Mouse (Mus musculus): ENCODE measurements around the gene Lrrc28. TPM values are rescaled to one million over a fixed set of nuclear protein-coding genes. Genes with fewer than 3 reads are reported as not detected.

The Lrrc28 gene
- total and polyA plus RNA-seq, 2 experiments from 2014 or later: 22.6 to 48.5 TPM

- Histone ChIP-seq H3K27ac (no peak overlapping the region), H3K9me3 (ENCODE audit: low read length) (no peaks in the 10 kb centered on the region), H3K27me3 (ENCODE audit: insufficient read depth, low read length) (no peaks in the 10 kb centered on the region), H3K36me3 (ENCODE audit: insufficient read depth, low read length) (no peaks in the 10 kb centered on the region), H3K4me1 (ENCODE audit: insufficient read depth, low read length) (no peaks in the 10 kb centered on the region), H3K4me3 (ENCODE audit: low read length) (no peak overlapping the region), H3K9ac (replicated peaks; ENCODE audit: low read length) (no peak overlapping the region), H3K4me2 (ENCODE audit: low read depth, low read length) (no peak overlapping the region)
- DNase-seq (ENCODE audit: low spot score) (peak; percentile 30), ATAC-seq (no peak)
- 36% methylated on average over 7 of the region's 7 CpGs for WGBS
- no peak for TF ChIP-seq CTCF (IDR thresholded peaks at IDR 0.05; ENCODE audit: low read depth)
Measured at GRCm38 (mm10) chr7:67503281-67504010, 141.6 kb downstream of the Lrrc28 start.

GRCm38 (mm10) chr7:67502631-67503030 is 142.4 kb downstream of the Lrrc28 start:
- DNase-seq (ENCODE audit: low spot score) (no peak), ATAC-seq (no peak)
- Histone ChIP-seq H3K9me3 (ENCODE audit: low read length) (no peaks in the 10 kb centered on the region), H3K4me3 (ENCODE audit: low read length) (no peak overlapping the region), H3K36me3 (ENCODE audit: insufficient read depth, low read length) (no peaks in the 10 kb centered on the region), H3K27ac (no peak overlapping the region), H3K27me3 (ENCODE audit: insufficient read depth, low read length) (no peaks in the 10 kb centered on the region), H3K4me1 (ENCODE audit: insufficient read depth, low read length) (no peaks in the 10 kb centered on the region), H3K9ac (replicated peaks; ENCODE audit: low read length) (no peak overlapping the region), H3K4me2 (ENCODE audit: low read depth, low read length) (no peak overlapping the region)
- WGBS: 71% methylated on average over 4 of the region's 4 CpGs
- TF ChIP-seq CTCF (IDR thresholded peaks at IDR 0.05; ENCODE audit: low read depth): no peak

GRCm38 (mm10) chr7:67500878-67501277 is 144.2 kb downstream of the Lrrc28 start:
- Histone ChIP-seq H3K36me3 (ENCODE audit: insufficient read depth, low read length) (no peaks in the 10 kb centered on the region), H3K4me2 (ENCODE audit: low read depth, low read length) (no peak overlapping the region), H3K4me3 (ENCODE audit: low read length) (no peak overlapping the region), H3K27ac (no peak overlapping the region), H3K9ac (replicated peaks; ENCODE audit: low read length) (no peak overlapping the region), H3K27me3 (ENCODE audit: insufficient read depth, low read length) (no peaks in the 10 kb centered on the region), H3K9me3 (ENCODE audit: low read length) (no peaks in the 10 kb centered on the region), H3K4me1 (ENCODE audit: insufficient read depth, low read length) (no peaks in the 10 kb centered on the region)
- 76% methylated on average over 5 of the region's 5 CpGs for WGBS
- ATAC-seq (no peak), DNase-seq (ENCODE audit: low spot score) (no peak)
- no peak for TF ChIP-seq CTCF (IDR thresholded peaks at IDR 0.05; ENCODE audit: low read depth)

DNA sequence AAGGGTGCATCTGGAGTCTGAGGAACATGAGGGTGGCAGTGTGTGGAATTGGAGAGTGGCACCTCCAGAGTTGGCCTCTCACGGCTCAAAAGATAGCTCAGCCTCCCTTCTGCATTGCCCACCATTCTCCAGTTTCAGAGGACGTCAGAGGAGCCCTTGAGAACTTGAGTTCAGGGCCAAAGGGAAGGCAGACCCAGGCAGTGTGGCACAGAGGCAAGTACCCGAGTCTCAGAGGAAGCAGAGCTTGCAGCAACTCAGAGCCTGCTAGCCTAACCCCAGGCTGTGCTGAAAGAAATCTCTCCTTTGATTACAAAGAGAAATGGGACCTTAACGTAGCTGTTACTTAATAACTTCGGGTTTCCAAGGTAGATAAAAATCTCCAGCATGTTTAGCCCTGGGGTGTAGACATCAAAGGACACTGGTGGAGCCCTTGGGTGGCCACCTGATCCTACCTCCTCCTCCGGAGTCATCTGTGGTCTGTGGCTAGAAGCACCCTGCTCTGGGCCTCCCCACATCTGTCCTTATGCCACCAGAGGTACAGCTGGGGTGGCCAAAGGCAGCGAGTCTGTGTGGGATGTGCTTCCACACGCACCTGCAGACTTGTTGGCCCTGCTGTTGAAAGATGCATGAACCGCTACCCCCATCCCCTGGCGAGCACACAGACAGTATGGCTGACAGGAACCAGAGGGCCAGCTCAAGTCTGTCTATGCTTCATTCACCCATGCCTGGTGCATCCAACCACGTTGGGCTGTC is 144.8 kb downstream of the Lrrc28 start:
- Histone ChIP-seq H3K4me3 (ENCODE audit: low read length) (no peak overlapping the region), H3K27me3 (ENCODE audit: insufficient read depth, low read length) (no peaks in the 10 kb centered on the region), H3K9ac (replicated peaks; ENCODE audit: low read length) (no peak overlapping the region), H3K4me1 (ENCODE audit: insufficient read depth, low read length) (no peaks in the 10 kb centered on the region), H3K27ac (no peak overlapping the region), H3K9me3 (ENCODE audit: low read length) (no peaks in the 10 kb centered on the region), H3K36me3 (ENCODE audit: insufficient read depth, low read length) (no peaks in the 10 kb centered on the region), H3K4me2 (ENCODE audit: low read depth, low read length) (no peak overlapping the region)
- WGBS: 79% methylated on average over 11 of the region's 11 CpGs
- no peak for TF ChIP-seq CTCF (IDR thresholded peaks at IDR 0.05; ENCODE audit: low read depth)
- DNase-seq (ENCODE audit: low spot score) (no peak), ATAC-seq (no peak)

GRCm38 (mm10) chr7:67499516-67499915 is 145.6 kb downstream of the Lrrc28 start:
- Histone ChIP-seq H3K4me2 (ENCODE audit: low read depth, low read length) (no peak overlapping the region), H3K36me3 (ENCODE audit: insufficient read depth, low read length) (no peaks in the 10 kb centered on the region), H3K27ac (no peak overlapping the region), H3K9ac (replicated peaks; ENCODE audit: low read length) (no peak overlapping the region), H3K9me3 (ENCODE audit: low read length) (no peaks in the 10 kb centered on the region), H3K4me1 (ENCODE audit: insufficient read depth, low read length) (no peaks in the 10 kb centered on the region), H3K4me3 (ENCODE audit: low read length) (no peak overlapping the region), H3K27me3 (ENCODE audit: insufficient read depth, low read length) (no peaks in the 10 kb centered on the region)
- DNase-seq (ENCODE audit: low spot score) (no peak), ATAC-seq (no peak)
- no peak for TF ChIP-seq CTCF (IDR thresholded peaks at IDR 0.05; ENCODE audit: low read depth)
- 72% methylated on average over 7 of the region's 7 CpGs for WGBS

DNA sequence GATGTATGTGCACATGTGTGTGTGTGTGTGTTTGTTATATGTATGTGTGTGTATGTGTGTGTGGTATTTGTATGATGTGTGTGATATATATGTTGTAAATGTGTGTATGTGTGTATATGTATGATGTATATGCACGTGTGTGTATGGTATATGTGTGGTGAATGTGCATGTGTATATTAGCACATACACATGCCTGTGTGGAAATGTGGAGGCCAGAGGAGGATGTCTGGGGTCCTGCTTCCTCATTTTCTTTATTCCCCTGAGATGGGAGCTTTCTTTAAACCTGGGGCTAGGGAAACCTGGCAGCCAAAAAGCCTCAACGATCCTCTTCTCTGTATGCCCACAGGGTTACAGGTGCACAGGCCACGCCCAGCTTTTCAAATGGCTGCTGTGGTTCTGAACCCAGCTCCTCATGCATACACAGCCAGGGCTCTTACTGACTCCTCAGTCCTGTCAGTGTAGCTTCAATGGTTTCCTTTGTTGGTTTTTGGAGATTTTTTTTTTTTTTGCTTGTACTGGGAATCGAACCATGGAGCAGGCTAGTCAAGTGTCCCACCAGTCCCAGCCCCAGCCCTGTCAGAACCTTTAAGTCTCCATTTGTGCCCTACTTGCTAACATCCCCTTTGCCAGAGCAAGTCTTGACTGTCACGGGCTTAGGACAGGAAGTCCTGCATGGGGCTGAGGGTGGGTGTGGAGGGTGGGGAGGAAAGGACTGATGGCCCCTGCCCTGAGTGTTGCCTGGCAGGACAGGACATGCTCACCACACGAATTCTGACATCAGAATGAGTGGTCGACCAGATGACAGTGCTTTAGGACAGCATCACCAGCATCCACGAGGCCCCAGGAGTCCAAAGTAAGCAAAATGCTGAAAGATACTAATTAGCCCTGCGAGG is 151.0 kb downstream of the Lrrc28 start:
- ATAC-seq (no peak), DNase-seq (ENCODE audit: low spot score) (no peak)
- Histone ChIP-seq H3K4me1 (ENCODE audit: insufficient read depth, low read length) (no peaks in the 10 kb centered on the region), H3K27ac (no peak overlapping the region), H3K4me2 (ENCODE audit: low read depth, low read length) (no peak overlapping the region), H3K36me3 (ENCODE audit: insufficient read depth, low read length) (no peaks in the 10 kb centered on the region), H3K9me3 (ENCODE audit: low read length) (no peaks in the 10 kb centered on the region), H3K9ac (replicated peaks; ENCODE audit: low read length) (no peak overlapping the region), H3K4me3 (ENCODE audit: low read length) (no peak overlapping the region), H3K27me3 (ENCODE audit: insufficient read depth, low read length) (no peaks in the 10 kb centered on the region)
- no peak for TF ChIP-seq CTCF (IDR thresholded peaks at IDR 0.05; ENCODE audit: low read depth)
- WGBS: 66% methylated on average over 9 of the region's 9 CpGs

All from hindbrain, postnatal 0 days (tissue).